Mouse (Mus musculus) fat pad, adult 2 months (tissue): Measurements from ENCODE around the gene Gm20479.

ENCODE experiments used
- DNase-seq: peaks from one replicate; pipeline ENCODE4 v3.0.0-alpha.2; 2011; ENCODE audit warnings: low read depth, low spot score; ENCODE audit errors: extremely low read depth

Gene Gm20479

GRCm38 (mm10) chr7:27369111-27369510 lies 11.9 kb upstream of the Gm20479 start:
- DNase-seq = no peak

GRCm38 (mm10) chr7:27367976-27368375 lies 10.8 kb upstream of the Gm20479 start:
- DNase-seq = no peak

GRCm38 (mm10) chr7:27366082-27366844 lies 9.0 kb upstream of the Gm20479 start:
- DNase-seq = no peak

GRCm38 (mm10) chr7:27364379-27364778 lies 7.2 kb upstream of the Gm20479 start:
- DNase-seq = no peak

GRCm38 (mm10) chr7:27361283-27361946 lies 4.2 kb upstream of the Gm20479 start:
- peak; percentile 73 for DNase-seq

GRCm38 (mm10) chr7:27360749-27361148 lies 3.5 kb upstream of the Gm20479 start:
- DNase-seq = no peak

- no peak for DNase-seq
Observed at GRCm38 (mm10) chr7:27359706-27360358, 2.6 kb upstream of the Gm20479 start.

GRCm38 (mm10) chr7:27359162-27359561 lies 1.9 kb upstream of the Gm20479 start:
- no peak for DNase-seq

GRCm38 (mm10) chr7:27357595-27357978 lies 368 bp upstream of the Gm20479 start:
- DNase-seq = no peak

- DNase-seq = no peak
Observed at GRCm38 (mm10) chr7:27356248-27356647, 971 bp downstream of the Gm20479 start.

- no peak for DNase-seq
Observed at GRCm38 (mm10) chr7:27355745-27356240, 1.4 kb downstream of the Gm20479 start, which contains the start of gene Shkbp1. Gene Shkbp1 (minus strand): TSS chr7:27356019.

- no peak for DNase-seq
Observed at GRCm38 (mm10) chr7:27355261-27355660, 2.0 kb downstream of the Gm20479 start.

GRCm38 (mm10) chr7:27354783-27355182 lies 2.4 kb downstream of the Gm20479 start:
- no peak for DNase-seq

- no peak for DNase-seq
Observed at GRCm38 (mm10) chr7:27354144-27354543, 3.1 kb downstream of the Gm20479 start.

GRCm38 (mm10) chr7:27345444-27345843 lies 11.8 kb downstream of the Gm20479 start:
- DNase-seq = no peak

- DNase-seq = no peak
Observed at GRCm38 (mm10) chr7:27342595-27342994, 14.6 kb downstream of the Gm20479 start.

- DNase-seq = no peak
Observed at GRCm38 (mm10) chr7:27339519-27339918, 17.7 kb downstream of the Gm20479 start.

- no peak for DNase-seq
Observed at GRCm38 (mm10) chr7:27339114-27339513, 18.1 kb downstream of the Gm20479 start.

GRCm38 (mm10) chr7:27337175-27337853 lies 19.9 kb downstream of the Gm20479 start, which contains the start of gene Ltbp4:
Gene Ltbp4 (minus strand): TSS chr7:27337692.
- DNase-seq = no peak

- DNase-seq = no peak
Observed at GRCm38 (mm10) chr7:27335928-27336823, 21.0 kb downstream of the Gm20479 start.
